Mouse (Mus musculus) urinary bladder, adult 18-20 months (tissue): Measurements from ENCODE around the gene Pttg1ip.

Source experiments
- DNase-seq, 2 experiments: peaks; one replicate each; pipeline ENCODE4 v3.0.0; 2022; ENCODE audit warnings: low spot score in 2 of 2, mixed read lengths in 2 of 2

Pttg1ip gene

GRCm38 (mm10) chr10:77581408-77582284 is at the start of gene Pttg1ip:
TSS of gene Pttg1ip (plus strand) at chr10:77581720.
- DNase-seq = peak; percentile 89 to 93

GRCm38 (mm10) chr10:77532020-77532413 is 49.5 kb upstream of the Pttg1ip start:
- no peak for DNase-seq

- DNase-seq = no peak
Measured at GRCm38 (mm10) chr10:77536727-77537126, 44.8 kb upstream of the Pttg1ip start.

GRCm38 (mm10) chr10:77537215-77538209 is 44.0 kb upstream of the Pttg1ip start:
- DNase-seq = no peak

GRCm38 (mm10) chr10:77539320-77539945 is 42.1 kb upstream of the Pttg1ip start:
- DNase-seq = no peak

GRCm38 (mm10) chr10:77540576-77541102 is 40.9 kb upstream of the Pttg1ip start:
- DNase-seq = no peak

GRCm38 (mm10) chr10:77541864-77542666 is 39.5 kb upstream of the Pttg1ip start:
- DNase-seq = no peak

GRCm38 (mm10) chr10:77543226-77543625 is 38.3 kb upstream of the Pttg1ip start:
- DNase-seq = no peak

GRCm38 (mm10) chr10:77544916-77545315 is 36.6 kb upstream of the Pttg1ip start:
- peak in 1 of 2 experiments; percentile 80 for DNase-seq

- DNase-seq = peak in 1 of 2 experiments; percentile 62
Measured at GRCm38 (mm10) chr10:77548576-77548975, 32.9 kb upstream of the Pttg1ip start.

GRCm38 (mm10) chr10:77550874-77551273 is 30.6 kb upstream of the Pttg1ip start:
- no peak for DNase-seq

GRCm38 (mm10) chr10:77552162-77552561 is 29.4 kb upstream of the Pttg1ip start:
- DNase-seq = no peak

GRCm38 (mm10) chr10:77553285-77553684 is 28.2 kb upstream of the Pttg1ip start:
- no peak for DNase-seq

GRCm38 (mm10) chr10:77554918-77555317 is 26.6 kb upstream of the Pttg1ip start:
- no peak for DNase-seq

- DNase-seq = no peak
Measured at GRCm38 (mm10) chr10:77556631-77557030, 24.9 kb upstream of the Pttg1ip start.

- no peak for DNase-seq
Measured at GRCm38 (mm10) chr10:77557641-77558040, 23.9 kb upstream of the Pttg1ip start.

- DNase-seq = no peak
Measured at GRCm38 (mm10) chr10:77560090-77560489, 21.4 kb upstream of the Pttg1ip start.

GRCm38 (mm10) chr10:77560830-77561229 is 20.7 kb upstream of the Pttg1ip start:
- DNase-seq = no peak

GRCm38 (mm10) chr10:77561508-77561907 is 20.0 kb upstream of the Pttg1ip start:
- no peak for DNase-seq

- no peak for DNase-seq
Measured at GRCm38 (mm10) chr10:77565005-77565404, 16.5 kb upstream of the Pttg1ip start.

GRCm38 (mm10) chr10:77566651-77567050 is 14.9 kb upstream of the Pttg1ip start:
- DNase-seq = peak in 1 of 2 experiments; percentile 71
